Mouse (Mus musculus): ENCODE results near the gene Inafm1. TPM values are rescaled to one million over a fixed set of nuclear protein-coding genes. Genes with fewer than 3 reads are reported as not detected.

Gene Inafm1
- polyA plus RNA-seq, 1 experiment from 2014 or later = 20.5 TPM

DNA sequence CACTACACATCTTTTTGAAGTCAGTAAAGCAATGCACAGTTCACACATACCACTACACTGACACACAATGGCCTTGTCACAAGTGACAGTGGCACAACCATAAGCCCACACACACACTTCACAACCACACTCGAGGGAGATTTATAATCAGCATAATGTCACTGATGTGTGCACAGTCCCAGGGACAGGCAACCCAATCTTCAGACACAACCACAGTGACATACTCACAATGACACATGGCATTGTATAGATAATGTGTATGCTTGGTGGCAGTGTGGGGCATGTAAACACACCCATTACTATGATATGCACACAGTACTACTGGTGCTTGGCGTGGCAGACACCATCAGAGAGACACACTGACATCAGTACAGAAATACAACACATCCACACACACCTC, 22.7 kb upstream of the Inafm1 start:
- H3K27ac ChIP-seq (replicated peaks) = no peak overlapping the region
- H3K27me3 ChIP-seq = peaks cover 18% of the 10 kb centered on the region; the same call in 1 of the 2 replicates
- no peaks in the 10 kb centered on the region for H3K36me3 ChIP-seq
- H3K4me1 ChIP-seq = peaks cover 36% of the 10 kb centered on the region
- no peak for ATAC-seq (ENCODE audit: low FRiP score, low read depth)
- H3K4me3 ChIP-seq = peak overlapping the region; percentile 36; the same call in 1 of the 2 replicates
- no peaks in the 10 kb centered on the region for H3K9me3 ChIP-seq
- peak overlapping the region; percentile 35; the same call in 1 of the 2 replicates for H3K9ac ChIP-seq (replicated peaks)
- H3K4me2 ChIP-seq (replicated peaks) = peak overlapping the region; percentile 91
- 42% methylated on average over 2 of the region's 2 CpGs for WGBS

DNA sequence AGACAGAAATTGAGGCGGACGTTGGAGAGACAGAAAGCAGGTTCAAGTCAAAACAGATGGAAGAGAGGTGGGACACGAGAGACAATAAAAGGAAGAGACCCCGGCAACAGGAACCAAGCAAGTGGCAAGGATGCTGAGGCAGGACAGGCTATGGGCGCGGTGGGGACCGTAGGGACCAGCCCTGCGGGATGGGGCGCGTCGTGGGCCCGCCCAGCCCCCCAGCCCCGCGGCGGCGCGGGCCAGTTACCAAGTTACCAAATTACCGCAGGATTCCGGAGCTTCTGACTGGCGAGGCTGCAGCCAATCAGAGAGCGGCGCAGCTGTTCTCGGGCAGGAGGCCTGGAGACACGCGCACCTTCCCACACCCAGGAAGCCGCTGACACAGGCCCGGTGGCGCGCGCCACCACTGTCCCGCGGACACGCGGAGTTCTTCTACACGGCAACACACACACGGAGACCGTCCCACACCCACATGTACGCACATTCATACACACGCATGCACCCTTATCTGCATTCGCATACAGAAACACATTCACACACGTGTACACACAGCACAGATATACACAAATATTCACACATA, 22.0 kb upstream of the Inafm1 start:
- H3K27ac ChIP-seq (replicated peaks) = peak overlapping the region; percentile 81
- no peaks in the 10 kb centered on the region for H3K36me3 ChIP-seq
- peak overlapping the region; percentile 49 for H3K4me3 ChIP-seq
- WGBS = 2% methylated on average over 37 of the region's 41 CpGs
- peak overlapping the region; percentile 65 for H3K9ac ChIP-seq (replicated peaks)
- H3K27me3 ChIP-seq = peaks cover 18% of the 10 kb centered on the region; the same call in 1 of the 2 replicates
- H3K9me3 ChIP-seq = no peaks in the 10 kb centered on the region
- ATAC-seq (ENCODE audit: low FRiP score, low read depth) = peak; percentile 47
- H3K4me1 ChIP-seq = peaks cover 36% of the 10 kb centered on the region
- H3K4me2 ChIP-seq (replicated peaks) = peak overlapping the region; percentile 91

DNA sequence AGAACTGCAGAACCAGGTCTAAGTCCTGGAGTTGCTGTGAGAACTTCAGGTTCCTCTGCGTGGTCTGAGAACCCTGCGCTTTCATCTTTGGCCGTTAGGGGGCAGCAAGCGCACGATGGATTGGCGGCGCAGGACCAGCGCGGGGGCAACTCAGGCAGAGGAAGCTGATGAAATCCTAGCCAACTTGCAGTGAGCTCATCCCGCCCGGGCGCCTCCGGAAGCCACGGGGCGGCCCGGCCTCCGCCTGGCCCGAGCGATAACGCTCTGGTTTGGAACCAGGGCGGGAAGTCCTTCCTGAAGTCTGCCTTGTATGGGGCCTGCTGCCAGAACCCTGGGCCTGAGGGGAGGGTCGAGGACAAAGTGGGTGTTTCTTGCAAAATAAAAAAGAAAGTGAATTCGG, 21.4 kb upstream of the Inafm1 start:
- peak overlapping the region; percentile 49 for H3K4me3 ChIP-seq
- H3K4me2 ChIP-seq (replicated peaks) = peak overlapping the region; percentile 91
- peaks cover 32% of the 10 kb centered on the region for H3K4me1 ChIP-seq
- peak overlapping the region; percentile 81 for H3K27ac ChIP-seq (replicated peaks)
- H3K9ac ChIP-seq (replicated peaks) = peak overlapping the region; percentile 65
- H3K27me3 ChIP-seq = peaks cover 18% of the 10 kb centered on the region; the same call in 1 of the 2 replicates
- no peaks in the 10 kb centered on the region for H3K36me3 ChIP-seq
- peak; percentile 67 for ATAC-seq (ENCODE audit: low FRiP score, low read depth)
- under 1% methylated on average over 23 of the region's 23 CpGs for WGBS
- no peaks in the 10 kb centered on the region for H3K9me3 ChIP-seq

DNA sequence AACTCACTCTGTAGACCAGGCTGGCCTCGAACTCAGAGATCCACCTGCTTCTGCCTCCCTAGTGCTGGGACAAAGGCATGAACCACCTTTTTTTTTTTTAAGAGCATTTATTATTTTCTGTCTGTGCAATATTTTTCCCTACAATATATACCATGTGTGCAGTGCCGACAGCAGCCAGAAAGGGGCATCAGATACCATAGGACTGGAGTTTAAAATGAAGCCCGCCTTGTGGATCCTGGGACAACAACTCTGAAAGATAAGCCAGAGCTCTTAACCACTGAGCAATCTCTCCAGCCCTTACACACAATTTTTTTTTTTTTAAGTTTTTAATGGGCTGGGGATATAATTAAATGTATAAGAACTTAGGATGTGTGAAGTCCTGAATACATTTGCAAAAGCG, 20.9 kb upstream of the Inafm1 start:
- no peak overlapping the region for H3K9ac ChIP-seq (replicated peaks)
- H3K27me3 ChIP-seq = peaks cover 18% of the 10 kb centered on the region; the same call in 1 of the 2 replicates
- 32% methylated on average over 4 of the region's 4 CpGs for WGBS
- H3K4me1 ChIP-seq = peaks cover 31% of the 10 kb centered on the region
- H3K36me3 ChIP-seq = no peaks in the 10 kb centered on the region
- no peak; the same call in 1 of the 2 replicates for ATAC-seq (ENCODE audit: low FRiP score, low read depth)
- peak overlapping the region; percentile 91; the same call in 1 of the 2 replicates for H3K4me2 ChIP-seq (replicated peaks)
- H3K9me3 ChIP-seq = no peaks in the 10 kb centered on the region
- no peak overlapping the region for H3K27ac ChIP-seq (replicated peaks)
- H3K4me3 ChIP-seq = no peak overlapping the region

DNA sequence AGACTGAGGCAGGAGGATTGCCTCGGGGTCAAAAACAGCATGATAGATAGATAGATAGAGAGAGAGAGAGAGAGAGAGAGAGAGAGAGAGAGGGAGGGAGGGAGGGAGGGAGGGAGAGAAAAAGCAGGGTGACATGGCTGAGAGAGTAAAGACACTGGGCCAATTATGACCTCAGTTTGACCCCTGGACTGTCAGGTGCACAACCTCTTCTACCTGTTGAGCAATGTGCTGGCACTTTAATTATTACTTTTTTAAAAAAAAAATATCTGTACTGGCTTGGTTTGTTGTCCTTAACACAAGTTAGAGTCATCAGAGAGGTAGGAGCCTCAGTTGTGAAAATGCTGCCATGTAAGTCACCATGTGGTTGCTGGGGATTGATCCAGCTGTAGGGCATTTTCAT, 14.4 kb upstream of the Inafm1 start:
- Histone ChIP-seq H3K36me3 (peaks cover 15% of the 10 kb centered on the region), H3K27me3 (no peaks in the 10 kb centered on the region), H3K27ac (replicated peaks) (no peak overlapping the region), H3K4me2 (replicated peaks) (no peak overlapping the region), H3K9me3 (no peaks in the 10 kb centered on the region), H3K4me1 (peaks cover 12% of the 10 kb centered on the region), H3K9ac (replicated peaks) (no peak overlapping the region), H3K4me3 (no peak overlapping the region)
- no peak for ATAC-seq (ENCODE audit: low FRiP score, low read depth)
- 80% methylated on average over 1 of the region's 1 CpGs for WGBS

DNA sequence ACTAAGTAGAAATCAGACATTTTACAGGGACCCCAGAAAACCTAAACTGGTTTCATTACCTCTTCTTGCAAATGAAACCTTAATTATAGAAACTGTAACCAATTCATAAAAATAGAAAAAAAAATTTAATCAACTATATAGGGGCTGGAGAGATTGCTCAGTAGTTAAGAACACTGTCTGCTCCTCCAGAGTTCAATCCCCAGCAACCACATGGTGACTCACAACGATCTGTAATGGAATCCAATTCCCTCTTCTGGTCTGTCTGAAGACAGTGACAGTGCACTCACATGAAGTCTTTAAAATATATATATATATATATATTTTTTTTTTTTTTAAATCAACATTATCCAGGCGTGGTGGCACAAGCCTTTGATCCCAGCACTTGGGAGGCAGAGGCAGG, 13.6 kb upstream of the Inafm1 start:
- peak overlapping the region; percentile 93 for H3K27ac ChIP-seq (replicated peaks)
- peaks cover 23% of the 10 kb centered on the region for H3K36me3 ChIP-seq
- peak overlapping the region; percentile 71 for H3K9ac ChIP-seq (replicated peaks)
- no peaks in the 10 kb centered on the region for H3K9me3 ChIP-seq
- H3K4me1 ChIP-seq = peaks cover 12% of the 10 kb centered on the region
- no peak for ATAC-seq (ENCODE audit: low FRiP score, low read depth)
- peak overlapping the region; percentile 49 for H3K4me2 ChIP-seq (replicated peaks)
- 83% methylated on average over 2 of the region's 2 CpGs for WGBS
- peak overlapping the region; percentile 82 for H3K4me3 ChIP-seq
- H3K27me3 ChIP-seq = no peaks in the 10 kb centered on the region

DNA sequence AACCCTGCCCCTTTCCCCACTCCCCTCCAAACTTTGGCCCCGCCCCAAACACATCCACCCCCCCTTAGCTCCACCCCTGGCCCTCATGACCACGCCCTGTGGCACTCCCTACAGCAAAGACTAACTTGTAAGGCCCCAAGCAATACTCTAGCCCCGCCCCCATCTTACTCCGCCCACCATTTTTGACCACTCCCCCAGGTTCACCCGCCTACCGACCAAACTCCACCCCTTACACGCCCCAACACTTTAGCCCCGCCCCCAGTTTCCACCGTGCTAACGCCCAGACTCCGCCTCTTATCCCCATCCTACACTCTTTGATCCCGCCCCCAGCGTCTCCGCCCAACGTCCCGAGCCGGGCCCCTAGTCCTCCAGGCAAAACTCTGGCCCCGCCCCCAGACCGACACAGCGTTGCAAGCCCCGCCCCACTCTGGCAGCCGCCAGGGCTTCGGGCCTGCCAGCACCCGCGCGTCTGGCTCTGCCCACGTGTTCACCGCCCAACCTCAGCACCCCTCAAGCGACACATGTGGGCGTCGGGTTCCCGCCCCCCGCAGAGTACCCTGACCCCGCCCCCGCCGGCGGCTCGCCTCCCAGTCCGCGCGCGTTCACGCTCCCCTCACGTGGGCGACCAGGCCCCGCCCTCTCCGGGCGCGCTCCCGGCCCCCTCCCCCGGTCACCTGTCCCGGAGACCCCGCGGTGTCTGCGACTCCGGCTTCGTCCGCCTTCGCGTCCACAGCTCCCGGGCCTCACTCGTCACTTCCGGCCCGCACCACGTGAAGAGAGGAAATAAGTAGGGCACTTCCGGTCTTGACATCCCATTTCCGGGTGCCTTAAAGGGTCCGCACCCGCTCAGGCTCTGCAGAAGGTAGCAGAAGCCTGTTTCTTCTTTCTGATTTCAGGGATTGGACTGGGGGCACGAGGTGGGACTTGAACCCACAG, 12.9 kb upstream of the Inafm1 start, which contains the start of gene Ccdc9:
Ccdc9 (minus strand) TSS at position 770 of the 936 bp plus-strand sequence.
- Histone ChIP-seq H3K4me3 (peak within 1 kb of the TSS; percentile 82), H3K9ac (replicated peaks) (peak within 1 kb of the TSS; percentile 71), H3K9me3 (no peaks in the 10 kb centered on the region), H3K4me1 (peaks cover 12% of the 10 kb centered on the region), H3K4me2 (replicated peaks) (peak within 1 kb of the TSS; percentile 49), H3K27me3 (no peaks in the 10 kb centered on the region), H3K36me3 (peaks cover 30% of the 10 kb centered on the region), H3K27ac (replicated peaks) (peak within 1 kb of the TSS; percentile 93)
- peak; percentile 93 for ATAC-seq (ENCODE audit: low FRiP score, low read depth)
- WGBS = under 1% methylated on average over 55 of the region's 70 CpGs

DNA sequence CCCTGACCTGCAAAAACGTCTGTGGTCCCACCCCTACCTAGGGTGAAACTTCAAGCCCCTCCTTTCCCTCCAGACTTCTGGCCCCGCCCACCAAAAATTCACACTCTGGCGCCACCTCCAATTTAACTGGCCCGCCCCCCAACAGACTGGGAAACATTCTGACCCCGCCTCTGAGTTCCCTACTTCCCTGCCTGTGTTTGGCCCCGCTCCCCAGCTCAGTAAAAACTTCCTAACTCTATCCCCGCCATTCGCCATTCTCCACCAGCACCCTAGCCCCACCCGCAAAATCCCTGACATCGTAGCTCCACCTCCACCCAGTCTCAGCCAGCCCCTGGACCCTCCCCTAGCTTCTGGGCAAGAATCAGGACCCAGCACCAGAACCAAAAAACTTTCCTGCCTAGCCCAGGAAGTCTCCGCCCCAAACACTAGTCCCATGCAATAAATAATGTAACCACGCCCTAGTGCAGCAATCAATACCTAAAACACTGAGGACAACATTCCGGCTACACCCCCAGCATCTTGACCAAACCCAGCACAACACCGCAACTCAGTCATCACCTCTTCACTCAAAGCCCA, 12.1 kb upstream of the Inafm1 start:
- H3K4me2 ChIP-seq (replicated peaks) = peak overlapping the region; percentile 49
- H3K27me3 ChIP-seq = no peaks in the 10 kb centered on the region
- H3K9ac ChIP-seq (replicated peaks) = no peak overlapping the region; the same call in 1 of the 2 replicates
- WGBS = 6% methylated on average over 14 of the region's 14 CpGs
- H3K27ac ChIP-seq (replicated peaks) = peak overlapping the region; percentile 11; the same call in 1 of the 2 replicates
- H3K36me3 ChIP-seq = peaks cover 38% of the 10 kb centered on the region
- H3K9me3 ChIP-seq = no peaks in the 10 kb centered on the region
- peaks cover 12% of the 10 kb centered on the region for H3K4me1 ChIP-seq
- ATAC-seq (ENCODE audit: low FRiP score, low read depth) = peak; percentile 63
- H3K4me3 ChIP-seq = peak overlapping the region; percentile 82

DNA sequence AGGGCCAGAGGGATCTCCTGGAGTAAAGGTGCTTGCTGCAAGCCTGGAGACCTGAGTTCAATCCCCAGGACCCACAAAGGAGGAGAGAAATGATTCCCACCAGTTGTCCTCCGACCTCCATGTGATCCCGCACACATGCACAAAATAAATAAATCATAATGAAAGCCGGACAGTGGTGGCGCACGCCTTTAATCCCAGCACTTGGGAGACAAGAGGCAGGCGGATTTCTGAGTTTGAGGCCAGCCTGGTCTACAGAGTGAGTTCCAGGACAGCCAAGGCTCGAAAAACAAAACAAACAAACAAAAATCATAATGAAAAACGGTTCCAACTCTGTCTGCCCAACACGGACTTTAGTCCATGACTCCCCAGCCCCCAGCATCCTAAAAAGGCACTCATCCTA, 11.5 kb upstream of the Inafm1 start:
- no peaks in the 10 kb centered on the region for H3K27me3 ChIP-seq
- no peak overlapping the region; the same call in 1 of the 2 replicates for H3K4me2 ChIP-seq (replicated peaks)
- ATAC-seq (ENCODE audit: low FRiP score, low read depth) = no peak
- H3K36me3 ChIP-seq = peaks cover 44% of the 10 kb centered on the region
- no peak overlapping the region; the same call in 1 of the 2 replicates for H3K9ac ChIP-seq (replicated peaks)
- no peaks in the 10 kb centered on the region for H3K9me3 ChIP-seq
- 84% methylated on average over 9 of the region's 9 CpGs for WGBS
- peaks cover 12% of the 10 kb centered on the region for H3K4me1 ChIP-seq
- H3K27ac ChIP-seq (replicated peaks) = no peak overlapping the region
- 0 out of 2 replicates have a peak overlapping the region, but pooled peaks have one; percentile 82 for H3K4me3 ChIP-seq

DNA sequence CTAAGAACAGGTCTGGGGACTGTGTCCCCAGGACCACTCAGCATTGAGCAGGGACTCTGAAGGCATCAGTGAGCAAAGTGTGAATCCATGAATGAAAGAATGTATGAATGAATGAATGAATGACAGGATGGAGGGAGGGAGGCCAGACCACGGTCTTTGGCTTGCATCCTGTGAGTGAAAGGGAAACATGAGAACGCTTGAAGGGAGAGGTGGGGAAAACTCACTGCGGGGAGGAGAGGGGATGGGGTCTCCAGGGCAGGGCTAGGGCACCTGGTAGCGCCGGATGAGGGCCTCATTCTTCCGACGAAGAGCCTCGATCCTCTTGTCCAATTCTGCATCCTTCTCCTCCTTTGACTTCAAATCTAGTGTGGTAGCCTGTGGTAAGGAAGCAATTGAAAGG, 10.6 kb upstream of the Inafm1 start:
- WGBS = 90% methylated on average over 8 of the region's 8 CpGs
- Histone ChIP-seq H3K4me2 (replicated peaks) (no peak overlapping the region), H3K9me3 (no peaks in the 10 kb centered on the region), H3K4me1 (peaks cover 12% of the 10 kb centered on the region), H3K9ac (replicated peaks) (no peak overlapping the region), H3K36me3 (peaks cover 50% of the 10 kb centered on the region), H3K4me3 (no peak overlapping the region), H3K27ac (replicated peaks) (no peak overlapping the region), H3K27me3 (no peaks in the 10 kb centered on the region)
- ATAC-seq (ENCODE audit: low FRiP score, low read depth) = no peak

DNA sequence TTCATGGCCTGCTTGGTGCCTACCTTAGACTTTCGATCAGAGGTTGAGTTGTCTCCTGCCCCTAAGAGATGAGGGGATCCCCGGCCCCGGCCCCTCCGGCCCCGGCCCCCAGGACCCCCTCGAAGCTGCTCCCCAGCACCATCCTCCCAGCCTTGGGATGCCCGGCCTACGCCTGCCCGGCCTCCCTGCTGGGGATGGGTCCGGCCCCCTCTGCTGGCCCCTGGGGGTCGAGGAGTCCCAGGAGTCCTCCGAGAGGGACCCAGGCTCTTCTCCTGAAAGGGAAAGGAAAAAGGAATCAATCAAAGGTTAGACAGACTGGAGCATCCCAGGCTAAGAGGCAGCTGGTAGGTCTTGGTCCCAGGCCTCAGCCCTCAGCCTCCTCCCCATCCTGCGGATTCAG, 8.9 kb upstream of the Inafm1 start:
- Histone ChIP-seq H3K9me3 (no peaks in the 10 kb centered on the region), H3K36me3 (peaks cover 67% of the 10 kb centered on the region), H3K4me3 (no peak overlapping the region), H3K27me3 (no peaks in the 10 kb centered on the region), H3K9ac (replicated peaks) (no peak overlapping the region), H3K4me1 (peaks cover 12% of the 10 kb centered on the region), H3K4me2 (replicated peaks) (no peak overlapping the region), H3K27ac (replicated peaks) (no peak overlapping the region)
- 94% methylated on average over 13 of the region's 13 CpGs for WGBS
- ATAC-seq (ENCODE audit: low FRiP score, low read depth) = no peak

Data from midbrain, embryonic 12.5 days (tissue).